17 mouse cellular contexts compared by ENCODE assay signal in genomic region chr2:90536555-90536954, GRCm38 (mm10). TPM values are rescaled to one million over a fixed set of nuclear protein-coding genes. Genes with fewer than 3 reads are reported as not detected.
A peak's percentile ranks its signal among the peaks of the same experiment; 100 is the strongest.
DNase-seq lines count a peak whose midpoint lies in the region; ATAC-seq lines count a peak whose summit lies in the region.
"Had no signal": no experiment of that assay in that cellular context is flagged by ENCODE, and none has a peak within 500 bp of the region (broad histone marks: within the 10 kb centered on the region; RNA-seq: fewer than 3 reads in every experiment).

No protein-coding gene starts in this region.

- H3K4me2 ChIP-seq in kidney, embryonic 16.5 days (replicated peaks; ENCODE audit: low read depth, low read length) = no peak overlapping the region
- no peak overlapping the region for H3K4me2 ChIP-seq in neural tube, embryonic 14.5 days (ENCODE audit: low read depth, low read length)
- H3K4me2 ChIP-seq: embryonic facial prominence, embryonic 13.5 days; heart, embryonic 11.5 days had no signal

- peak; percentile 66; the same call in 1 of the 2 replicates for ATAC-seq in kidney, embryonic 16.5 days (ENCODE audit: low FRiP score, low TSS enrichment)
- peak; percentile 62; the same call in 1 of the 2 replicates for ATAC-seq in neural tube, embryonic 14.5 days (ENCODE audit: low read depth)
- ATAC-seq: Patski had no signal

- H3K4me1 ChIP-seq in kidney, embryonic 16.5 days (ENCODE audit: insufficient read depth, low read length) = peaks cover 22% of the 10 kb centered on the region
- peaks cover 12% of the 10 kb centered on the region; the same call in 1 of the 2 replicates for H3K4me1 ChIP-seq in neural tube, embryonic 14.5 days (ENCODE audit: control insufficient read depth, insufficient read depth, low read length)
- H3K4me1 ChIP-seq: embryonic facial prominence, embryonic 13.5 days had no signal

- H3K27ac ChIP-seq in kidney, embryonic 16.5 days (ENCODE audit: low read length) = no peak overlapping the region
- peak overlapping the region; percentile 60 for H3K27ac ChIP-seq in neural tube, embryonic 14.5 days (ENCODE audit: low read depth, low read length)
- H3K27ac ChIP-seq: embryonic facial prominence, embryonic 13.5 days had no signal

- H3K9ac ChIP-seq in kidney, embryonic 16.5 days (replicated peaks; ENCODE audit: low read length) = no peak overlapping the region
- H3K9ac ChIP-seq in neural tube, embryonic 14.5 days (replicated peaks; ENCODE audit: low read depth, low read length) = no peak overlapping the region
- H3K9ac ChIP-seq: embryonic facial prominence, embryonic 13.5 days had no signal

- DNase-seq in adrenal gland, postnatal 36 days = peak; percentile 7 to 33
- DNase-seq in adrenal gland, adult 18-20 months (ENCODE audit: low spot score in 2 of 2) = no peak
- DNase-seq in kidney, postnatal 4 days = no peak
- DNase-seq in retina, postnatal 1 day = peak; percentile 38
- no peak for DNase-seq in retina, embryonic 14.5 days (ENCODE audit: low spot score)
- DNase-seq in urinary bladder, postnatal 10 days (ENCODE audit: low spot score) = no peak
- DNase-seq: gastrocnemius, postnatal 25 days; heart, postnatal 36 days; kidney, adult 18-20 months; lung, adult 2 months; lung, postnatal 4 days; right cerebral cortex, postnatal 25 days had no signal

- 15% methylated on average over 9 of the region's 9 CpGs for WGBS in kidney, embryonic 16.5 days
- WGBS in neural tube, embryonic 14.5 days = 10% methylated on average over 9 of the region's 9 CpGs

- H3K9me3 ChIP-seq in kidney, embryonic 16.5 days (ENCODE audit: low read length) = no peaks in the 10 kb centered on the region
- no peaks in the 10 kb centered on the region for H3K9me3 ChIP-seq in neural tube, embryonic 14.5 days (ENCODE audit: control insufficient read depth, low read length)
- H3K9me3 ChIP-seq: embryonic facial prominence, embryonic 13.5 days had no signal

- no peaks in the 10 kb centered on the region for H3K27me3 ChIP-seq in kidney, embryonic 16.5 days (ENCODE audit: insufficient read depth, low read length)
- H3K27me3 ChIP-seq in neural tube, embryonic 14.5 days (ENCODE audit: control insufficient read depth, insufficient read depth, low read length) = no peaks in the 10 kb centered on the region
- H3K27me3 ChIP-seq: embryonic facial prominence, embryonic 13.5 days; Patski had no signal

- H3K4me3 ChIP-seq in kidney, embryonic 16.5 days (ENCODE audit: low read length) = no peak overlapping the region
- no peak overlapping the region for H3K4me3 ChIP-seq in neural tube, embryonic 14.5 days (ENCODE audit: low read depth, low read length)
- H3K4me3 ChIP-seq: embryonic facial prominence, embryonic 13.5 days had no signal

- no peaks in the 10 kb centered on the region for H3K36me3 ChIP-seq in kidney, embryonic 16.5 days (ENCODE audit: insufficient read depth, low read length)
- no peaks in the 10 kb centered on the region for H3K36me3 ChIP-seq in neural tube, embryonic 14.5 days (ENCODE audit: control insufficient read depth, insufficient read depth, low read length)
- H3K36me3 ChIP-seq: embryonic facial prominence, embryonic 13.5 days had no signal

RNA-seq across cellular contexts. Expression of gene Ptprj, which starts 43.9 kb away (rescaled TPM):
- total RNA-seq in adrenal gland, postnatal 36 days (2021) = 10 to 100 TPM; 16.4 to 22.0 TPM
- 10 to 100 TPM; 15.0 to 18.1 TPM for total RNA-seq in adrenal gland, adult 18-20 months (2021)
- 7.0 and 7.4 TPM in 2 replicates for polyA plus RNA-seq in kidney, embryonic 16.5 days (2015; fragmentation: Nextera tagmentation; extraction: Ambion mirVana)
- 9.3 and 9.7 TPM in 2 replicates for polyA plus RNA-seq in neural tube, embryonic 14.5 days (2014; fragmentation: Nextera tagmentation; extraction: Ambion mirVana)

Comparison
In these comparisons a context has a peak if more than half of its experiments do, and no peak if none do; other contexts are left out.
1. DNase-seq: peak in adrenal gland, postnatal 36 days (2 of 2) and retina, postnatal 1 day (single experiment); none in adrenal gland, adult 18-20 months (0 of 2), kidney, postnatal 4 days (0 of 2), retina, embryonic 14.5 days (single experiment) and urinary bladder, postnatal 10 days (single experiment).